Mouse (Mus musculus) kidney, embryonic 15.5 days (tissue): ENCODE measurements around the gene Uck1. TPM values are rescaled to one million over a fixed set of nuclear protein-coding genes. Genes with fewer than 3 reads are reported as not detected.

ENCODE experiments used
- ATAC-seq: fragments of 200-750 bp; cut with Nextera tagmentation; replicated peaks from 2 replicates; pipeline ENCODE4 v1.8.0; 2017; ENCODE audit warnings: moderate TSS enrichment; ENCODE audit not compliant: low FRiP score
- H3K27ac ChIP-seq: fragments of 300-500 bp; sonication (generic); 2 replicates; pipeline ENCODE4 v1.5.1; 2015; ENCODE audit warnings: mild to moderate bottlenecking, inconsistent platforms
- H3K27me3 ChIP-seq: fragments of 300-500 bp; sonication (generic); 2 replicates; pipeline ENCODE4 v1.6.1; 2015; ENCODE audit warnings: inconsistent platforms
- H3K36me3 ChIP-seq: fragments of 300-500 bp; sonication (generic); 2 replicates; pipeline ENCODE4 v1.6.1; 2015; ENCODE audit warnings: inconsistent platforms
- H3K4me1 ChIP-seq: fragments of 300-500 bp; sonication (generic); 2 replicates; pipeline ENCODE4 v1.6.1; 2015; ENCODE audit warnings: inconsistent platforms
- H3K4me2 ChIP-seq: fragments of 300-500 bp; sonication (generic); 2 replicates; pipeline ENCODE4 v1.6.1; 2015; ENCODE audit warnings: moderate library complexity, mild to moderate bottlenecking, inconsistent platforms
- H3K4me3 ChIP-seq: fragments of 300-500 bp; sonication (generic); replicated peaks from 2 replicates; pipeline ENCODE4 v1.5.1; 2015; ENCODE audit warnings: mild to moderate bottlenecking, inconsistent platforms
- H3K9ac ChIP-seq: fragments of 300-500 bp; sonication (generic); 2 replicates; pipeline ENCODE4 v1.6.1; 2015; ENCODE audit warnings: mild to moderate bottlenecking, inconsistent platforms
- H3K9me3 ChIP-seq: fragments of 300-500 bp; sonication (generic); replicated peaks from 2 replicates; pipeline ENCODE4 v1.6.1; 2016; ENCODE audit warnings: inconsistent platforms
- WGBS: fragments of 180-500 bp; shearing (Covaris S2); methylation state at CpG from one replicate; pipeline ENCODE4 v1.1.7; 2015; ENCODE audit warnings: mixed read lengths; 5-methylcytosine and 5-hydroxymethylcytosine counted together
- polyA plus RNA-seq: library from polyadenylated mRNA; unstranded; fragments of >200 nt; fragmentation: Nextera tagmentation; extraction: Ambion mirVana; gene quantifications from 2 replicates; pipeline ENCODE4 v1.2.1, GENCODE M21; 2015

Uck1 gene
- polyA plus RNA-seq, 1 experiment from 2014 or later, result 74.5 TPM

GRCm38 (mm10) chr2:32294348-32294747, 34.4 kb upstream of the Uck1 start:
- 85% methylated on average over 8 of the region's 8 CpGs for WGBS

DNA sequence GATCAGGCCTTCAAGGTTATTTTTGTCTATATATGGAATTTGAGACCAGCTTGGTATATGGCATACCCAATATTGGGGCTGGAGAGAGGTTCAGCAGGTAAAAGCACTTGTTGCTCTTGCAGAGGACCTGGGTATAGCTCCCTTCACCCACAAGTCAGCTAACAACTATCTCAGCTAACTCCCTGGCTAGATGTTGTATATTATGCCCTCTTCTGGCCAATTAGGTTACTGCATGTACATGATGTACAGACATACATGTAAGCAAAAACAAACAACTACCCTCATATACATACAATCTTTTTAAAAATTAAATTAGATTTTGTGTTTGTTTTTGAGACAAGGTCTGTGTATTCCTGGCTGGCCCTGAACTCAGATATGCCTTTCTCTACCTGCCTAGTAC, 29.6 kb upstream of the Uck1 start:
- ATAC-seq, result no peak
- no peak overlapping the region for H3K27ac ChIP-seq
- H3K27me3 ChIP-seq, result no peaks in the 10 kb centered on the region
- peak overlapping the region; percentile 79; the same call in 1 of the 2 replicates for H3K9ac ChIP-seq
- H3K4me2 ChIP-seq, result peak overlapping the region; percentile 76
- H3K4me3 ChIP-seq, result peak overlapping the region; percentile 82
- peaks cover 45% of the 10 kb centered on the region for H3K36me3 ChIP-seq
- peaks cover 21% of the 10 kb centered on the region for H3K4me1 ChIP-seq
- no peaks in the 10 kb centered on the region for H3K9me3 ChIP-seq

More at GRCm38 (mm10) chr2:32294348-32294747, 34.4 kb upstream of the Uck1 start:
- H3K4me3 ChIP-seq, result no peak overlapping the region
- ATAC-seq, result no peak
- peaks cover 2% of the 10 kb centered on the region for H3K4me1 ChIP-seq
- no peaks in the 10 kb centered on the region for H3K27me3 ChIP-seq
- no peak overlapping the region for H3K9ac ChIP-seq
- H3K9me3 ChIP-seq, result no peaks in the 10 kb centered on the region
- peaks cover 77% of the 10 kb centered on the region for H3K36me3 ChIP-seq
- no peak overlapping the region for H3K27ac ChIP-seq
- no peak overlapping the region for H3K4me2 ChIP-seq

- Histone ChIP-seq H3K9ac (peak overlapping the region; percentile 79), H3K9me3 (no peaks in the 10 kb centered on the region), H3K36me3 (peaks cover 46% of the 10 kb centered on the region), H3K4me2 (peak overlapping the region; percentile 76), H3K27ac (peak overlapping the region; percentile 79), H3K4me3 (peak overlapping the region; percentile 82), H3K27me3 (no peaks in the 10 kb centered on the region), H3K4me1 (peaks cover 21% of the 10 kb centered on the region)
- WGBS, result 3% methylated on average over 29 of the region's 29 CpGs
- peak; percentile 68 for ATAC-seq
Observed at GRCm38 (mm10) chr2:32288371-32288931, 28.5 kb upstream of the Uck1 start.

DNA sequence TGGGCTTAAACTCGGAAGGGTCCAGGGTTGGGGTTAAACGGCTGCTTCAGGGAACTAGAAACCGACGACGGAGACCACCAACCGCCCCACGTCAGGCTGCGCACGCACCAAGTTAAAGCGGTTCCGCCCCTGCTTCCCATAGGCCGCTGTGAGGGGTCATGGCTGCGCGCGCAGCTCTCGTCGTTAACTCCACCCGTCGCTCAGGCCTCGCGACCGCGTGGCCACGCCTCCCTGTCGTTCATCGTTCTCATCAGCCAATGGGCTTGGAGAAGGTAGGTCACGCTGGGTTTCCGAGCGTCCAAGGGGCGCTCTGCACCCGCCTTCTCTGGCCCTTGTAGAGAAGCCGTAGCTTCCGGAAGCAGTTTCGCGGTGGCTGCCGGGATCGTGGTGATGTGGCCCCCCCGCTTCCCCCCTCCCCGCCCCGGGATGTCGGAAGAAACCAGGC, 28.0 kb upstream of the Uck1 start, which contains the start of gene Swi5:
TSS of gene Swi5 (minus strand) at position 153 of the 445 bp plus-strand sequence.
- ATAC-seq, result peak; percentile 98
- Histone ChIP-seq H3K27me3 (no peaks in the 10 kb centered on the region), H3K27ac (peak within 1 kb of the TSS; percentile 83), H3K4me1 (peaks cover 21% of the 10 kb centered on the region), H3K4me3 (peak within 1 kb of the TSS; percentile 82), H3K9me3 (no peaks in the 10 kb centered on the region), H3K36me3 (peaks cover 48% of the 10 kb centered on the region), H3K4me2 (peak within 1 kb of the TSS; percentile 84), H3K9ac (peak within 1 kb of the TSS; percentile 86)
- WGBS, result under 1% methylated on average over 41 of the region's 41 CpGs

GRCm38 (mm10) chr2:32287334-32287840, 27.4 kb upstream of the Uck1 start, which contains the start of gene Golga2:
Gene Golga2, plus strand, starts transcription at chr2:32287384.
- peak; percentile 11 for ATAC-seq
- H3K4me2 ChIP-seq, result peak within 1 kb of the TSS; percentile 84
- H3K36me3 ChIP-seq, result peaks cover 48% of the 10 kb centered on the region
- H3K27me3 ChIP-seq, result no peaks in the 10 kb centered on the region
- 1% methylated on average over 23 of the region's 23 CpGs for WGBS
- H3K27ac ChIP-seq, result peak within 1 kb of the TSS; percentile 83
- no peaks in the 10 kb centered on the region for H3K9me3 ChIP-seq
- H3K4me1 ChIP-seq, result peaks cover 21% of the 10 kb centered on the region
- peak within 1 kb of the TSS; percentile 86 for H3K9ac ChIP-seq
- peak within 1 kb of the TSS; percentile 82 for H3K4me3 ChIP-seq

DNA sequence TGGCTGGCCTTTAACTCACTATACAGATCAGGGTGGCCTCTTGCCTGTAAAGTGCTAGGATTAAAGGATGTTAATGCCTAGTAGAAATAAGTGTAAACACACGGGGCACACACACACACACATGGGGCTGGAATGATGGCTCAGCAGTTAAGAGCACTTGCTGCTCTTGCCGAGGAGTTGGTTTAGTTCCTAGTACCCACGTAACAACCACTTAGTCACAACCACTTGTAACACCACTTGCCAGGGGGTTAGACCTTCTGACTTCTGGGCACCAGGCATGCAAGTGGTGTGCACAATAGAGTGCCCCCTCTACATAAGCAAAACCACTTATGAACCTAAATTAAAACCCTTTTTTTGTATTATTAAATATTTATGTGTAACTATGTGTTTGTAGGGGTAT, 24.0 kb upstream of the Uck1 start:
- H3K27me3 ChIP-seq, result no peaks in the 10 kb centered on the region
- no peaks in the 10 kb centered on the region for H3K9me3 ChIP-seq
- H3K27ac ChIP-seq, result no peak overlapping the region
- H3K36me3 ChIP-seq, result peaks cover 69% of the 10 kb centered on the region
- no peak overlapping the region for H3K9ac ChIP-seq
- no peak overlapping the region for H3K4me3 ChIP-seq
- WGBS, result 92% methylated on average over 3 of the region's 3 CpGs
- H3K4me1 ChIP-seq, result peaks cover 15% of the 10 kb centered on the region
- H3K4me2 ChIP-seq, result no peak overlapping the region
- ATAC-seq, result no peak

DNA sequence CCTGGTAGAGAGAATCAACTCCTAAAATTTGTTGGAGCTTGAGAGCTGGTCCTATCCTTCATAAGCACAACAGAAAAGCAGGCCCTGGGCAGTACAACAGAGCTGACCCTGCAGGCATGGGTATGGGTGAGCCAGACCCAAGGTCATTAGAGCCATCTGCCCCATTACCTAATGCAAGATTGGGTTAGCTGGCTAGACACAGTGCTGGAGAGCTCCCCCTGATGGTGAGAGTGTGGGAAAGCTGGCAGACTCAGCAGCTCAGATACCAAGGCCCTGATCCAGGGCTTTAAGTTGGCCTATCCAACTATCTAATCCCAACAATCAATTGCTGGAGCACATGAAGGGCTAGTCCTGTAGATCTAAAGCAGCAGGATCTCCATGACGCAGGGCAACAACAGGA, 22.8 kb upstream of the Uck1 start:
- H3K36me3 ChIP-seq, result peaks cover 82% of the 10 kb centered on the region
- 82% methylated on average over 1 of the region's 1 CpGs for WGBS

GRCm38 (mm10) chr2:32282289-32282688, 22.3 kb upstream of the Uck1 start:
- Histone ChIP-seq H3K4me1 (peaks cover 11% of the 10 kb centered on the region), H3K9me3 (no peaks in the 10 kb centered on the region), H3K4me2 (no peak overlapping the region), H3K36me3 (peaks cover 86% of the 10 kb centered on the region), H3K27ac (no peak overlapping the region), H3K4me3 (no peak overlapping the region), H3K9ac (no peak overlapping the region), H3K27me3 (no peaks in the 10 kb centered on the region)
- 89% methylated on average over 2 of the region's 2 CpGs for WGBS
- no peak for ATAC-seq

More for the DNA sequence above, 22.8 kb upstream of the Uck1 start:
- H3K27ac ChIP-seq, result no peak overlapping the region
- no peak overlapping the region for H3K4me3 ChIP-seq
- no peak overlapping the region for H3K9ac ChIP-seq
- peaks cover 11% of the 10 kb centered on the region for H3K4me1 ChIP-seq
- no peaks in the 10 kb centered on the region for H3K9me3 ChIP-seq
- no peak overlapping the region for H3K4me2 ChIP-seq
- no peak for ATAC-seq
- no peaks in the 10 kb centered on the region for H3K27me3 ChIP-seq

DNA sequence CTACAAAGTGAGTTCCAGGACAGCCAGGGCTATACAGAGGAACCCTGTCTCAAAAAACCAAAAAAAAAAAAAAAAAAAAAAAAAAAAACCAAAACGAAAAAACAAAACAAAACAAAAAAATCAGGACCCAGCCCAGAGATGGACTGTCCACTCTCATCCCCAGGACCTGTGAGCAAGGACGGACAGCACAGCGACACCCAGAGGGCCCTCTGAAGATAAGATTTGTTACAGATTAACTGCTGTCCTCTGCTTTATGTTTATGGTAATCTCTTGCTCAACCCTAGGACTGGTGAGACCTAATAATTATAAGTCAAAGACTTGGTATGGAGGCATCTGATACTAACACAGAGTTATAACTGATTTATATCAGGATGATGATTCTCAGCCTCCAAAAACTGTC, 15.9 kb upstream of the Uck1 start:
- 85% methylated on average over 3 of the region's 3 CpGs for WGBS
- Histone ChIP-seq H3K9ac (no peak overlapping the region), H3K9me3 (no peaks in the 10 kb centered on the region), H3K4me2 (no peak overlapping the region), H3K27ac (no peak overlapping the region), H3K36me3 (peaks cover 42% of the 10 kb centered on the region), H3K4me3 (no peak overlapping the region), H3K27me3 (no peaks in the 10 kb centered on the region), H3K4me1 (no peaks in the 10 kb centered on the region)
- ATAC-seq, result no peak

GRCm38 (mm10) chr2:32260635-32261034, 676 bp upstream of the Uck1 start:
- H3K27me3 ChIP-seq, result no peaks in the 10 kb centered on the region
- peaks cover 15% of the 10 kb centered on the region for H3K4me1 ChIP-seq
- H3K36me3 ChIP-seq, result peaks cover 32% of the 10 kb centered on the region
- 0 out of 2 replicates have a peak overlapping the region, but pooled peaks have one; percentile 61 for H3K27ac ChIP-seq
- no peak for ATAC-seq
- H3K9me3 ChIP-seq, result no peaks in the 10 kb centered on the region; the same call in 1 of the 2 replicates
- no peak overlapping the region for H3K9ac ChIP-seq
- no peak overlapping the region for H3K4me3 ChIP-seq
- peak overlapping the region; percentile 61; the same call in 1 of the 2 replicates for H3K4me2 ChIP-seq
- 40% methylated on average over 4 of the region's 4 CpGs for WGBS

DNA sequence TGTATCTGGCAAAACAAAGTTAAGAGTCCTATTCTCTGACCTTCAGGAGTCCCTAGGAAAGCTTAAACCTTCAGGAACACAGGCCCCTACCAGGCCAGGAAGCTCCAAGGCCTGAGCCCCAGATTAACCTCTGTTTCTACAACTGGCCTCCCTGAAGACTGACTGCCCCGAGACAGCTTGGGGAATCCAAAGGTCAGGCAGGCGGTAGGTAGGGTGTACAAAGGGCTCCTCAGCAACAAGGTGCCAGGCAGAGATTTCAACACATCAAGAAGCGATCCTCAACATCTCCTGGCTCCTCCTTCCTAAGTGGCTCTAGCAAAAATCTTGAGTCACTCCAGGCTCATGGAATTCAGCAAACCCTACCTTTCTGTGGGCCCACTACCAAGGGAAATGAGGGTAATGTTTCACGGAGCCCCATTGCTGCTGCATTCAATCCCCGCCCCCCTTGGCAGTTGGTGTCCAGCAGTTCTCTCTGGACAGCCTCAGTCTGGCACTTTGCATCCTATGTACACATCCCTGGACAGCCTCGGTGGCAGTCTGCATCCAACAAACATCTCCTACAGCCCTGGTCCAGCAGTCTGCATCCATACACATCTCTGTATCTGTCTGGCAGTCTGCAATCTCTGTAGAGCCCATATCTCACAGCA, 949 bp downstream of the Uck1 start:
- Histone ChIP-seq H3K4me3 (peak overlapping the region; percentile 67), H3K4me2 (peak overlapping the region; percentile 61), H3K27me3 (no peaks in the 10 kb centered on the region), H3K9ac (peak overlapping the region; percentile 79), H3K9me3 (no peaks in the 10 kb centered on the region), H3K36me3 (peaks cover 42% of the 10 kb centered on the region), H3K27ac (peak overlapping the region; percentile 61), H3K4me1 (peaks cover 15% of the 10 kb centered on the region)
- no peak for ATAC-seq
- 39% methylated on average over 6 of the region's 6 CpGs for WGBS

DNA sequence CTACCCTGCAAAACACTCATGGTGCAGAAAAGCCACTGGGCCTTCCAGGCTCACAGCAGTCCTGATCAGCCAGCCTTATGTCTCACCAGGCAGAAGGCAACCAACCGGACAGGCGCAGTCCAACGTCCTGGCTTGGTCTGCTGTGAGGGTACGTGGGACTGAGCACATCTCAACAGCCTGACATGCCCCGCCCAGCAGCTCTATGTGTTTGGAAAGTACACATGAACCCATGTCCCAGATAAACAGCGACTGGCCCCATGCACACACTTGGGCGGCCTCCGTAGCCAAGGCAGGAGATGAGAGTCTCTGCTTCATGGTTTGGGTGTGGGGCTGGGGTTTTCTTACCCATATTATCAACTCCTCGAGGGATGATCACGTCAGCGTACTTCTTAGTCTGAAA, 3.7 kb downstream of the Uck1 start:
- Histone ChIP-seq H3K27me3 (no peaks in the 10 kb centered on the region), H3K4me1 (peaks cover 15% of the 10 kb centered on the region), H3K4me2 (no peak overlapping the region), H3K36me3 (peaks cover 69% of the 10 kb centered on the region), H3K27ac (no peak overlapping the region), H3K9ac (no peak overlapping the region), H3K9me3 (no peaks in the 10 kb centered on the region), H3K4me3 (no peak overlapping the region)
- WGBS, result 94% methylated on average over 11 of the region's 11 CpGs
- no peak for ATAC-seq
